Mouse (Mus musculus): ENCODE measurements around the gene Mfsd4b4. TPM values are rescaled to one million over a fixed set of nuclear protein-coding genes. Genes with fewer than 3 reads are reported as not detected.

The Mfsd4b4 gene
- polyA plus RNA-seq, 2 experiments: 1.1 to 2.2 TPM

GRCm38 (mm10) chr10:39893702-39894697 lies 5.0 kb downstream of the Mfsd4b4 start:
- peaks cover 10 to 23% of the 10 kb centered on the region in 2 experiments for H3K4me1 ChIP-seq (replicated peaks; ENCODE audit: control insufficient read depth in 2 of 2, insufficient read depth in 2 of 2, low read length in 1 of 2)
- peak overlapping the region; percentile 8; the same call in 1 of the 2 replicates for H3K4me2 ChIP-seq (ENCODE audit: low read depth)
- DNase-seq (ENCODE audit: low read depth in 3 of 3, low spot score in 3 of 3) (peak; percentile 32 to 66 (median 45)), ATAC-seq (ENCODE audit: insufficient read depth) (peak; percentile 64)
- H3K27me3 ChIP-seq (ENCODE audit: control insufficient read depth, insufficient read depth, low read length): no peaks in the 10 kb centered on the region
- no peaks in the 10 kb centered on the region for H3K36me3 ChIP-seq (replicated peaks; ENCODE audit: control insufficient read depth, insufficient read depth, low read depth)
- TF ChIP-seq CTCF (IDR thresholded peaks at IDR 0.05; ENCODE audit: low read depth) (no peak), EP300 (IDR thresholded peaks at IDR 0.05; ENCODE audit: low read depth) (no peak)
- H3K4me3 ChIP-seq (ENCODE audit: insufficient read depth in 1 of 2, low read depth in 2 of 2, low read length in 2 of 2): no peak overlapping the region
- H3K27ac ChIP-seq: no peak overlapping the region
- 42% methylated on average over 11 of the region's 11 CpGs for WGBS (ENCODE audit: insufficient replicate concordance)
- no peak overlapping the region for H3K9ac ChIP-seq (replicated peaks)
- no peaks in the 10 kb centered on the region for H3K9me3 ChIP-seq (ENCODE audit: control insufficient read depth, low read length)

DNA sequence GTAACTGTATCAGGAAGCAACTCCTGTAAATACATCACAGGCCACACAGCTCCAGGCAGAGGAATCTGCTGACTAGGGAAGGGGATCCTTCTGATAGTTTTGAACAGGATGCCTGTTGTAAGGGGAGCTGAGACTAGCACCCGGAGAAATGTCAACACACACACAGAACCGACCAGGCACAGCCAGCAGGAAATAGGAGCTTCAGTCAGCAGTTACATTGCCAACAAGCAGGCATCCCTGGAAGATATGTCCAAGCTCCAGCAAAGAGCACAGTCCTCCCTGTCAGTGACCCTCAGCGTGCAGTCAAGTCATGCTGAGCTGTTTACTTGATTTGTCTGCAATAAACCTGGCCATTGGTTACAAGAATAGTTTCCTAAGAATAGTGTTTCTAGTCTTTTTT lies 10.4 kb downstream of the Mfsd4b4 start:
- H3K9me3 ChIP-seq (ENCODE audit: control insufficient read depth, low read length): no peaks in the 10 kb centered on the region
- peaks cover 0 to 2% of the 10 kb centered on the region in 2 experiments; a peak in 3 of 4 replicates for H3K4me1 ChIP-seq (replicated peaks; ENCODE audit: control insufficient read depth in 2 of 2, insufficient read depth in 2 of 2, low read length in 1 of 2)
- H3K27me3 ChIP-seq (ENCODE audit: control insufficient read depth, insufficient read depth, low read length): no peaks in the 10 kb centered on the region
- no peak overlapping the region for H3K9ac ChIP-seq (replicated peaks)
- no peak overlapping the region for H3K4me3 ChIP-seq (ENCODE audit: insufficient read depth in 1 of 2, low read depth in 2 of 2, low read length in 2 of 2)
- no peaks in the 10 kb centered on the region for H3K36me3 ChIP-seq (replicated peaks; ENCODE audit: control insufficient read depth, insufficient read depth, low read depth)
- H3K4me2 ChIP-seq (ENCODE audit: low read depth): no peak overlapping the region
- WGBS (ENCODE audit: insufficient replicate concordance): 40% methylated on average over 3 of the region's 3 CpGs
- ATAC-seq (ENCODE audit: insufficient read depth): no peak
- no peak overlapping the region for H3K27ac ChIP-seq
- no peak for DNase-seq (ENCODE audit: low read depth in 3 of 3, low spot score in 3 of 3)
- TF ChIP-seq CTCF (IDR thresholded peaks at IDR 0.05; ENCODE audit: low read depth) (no peak), EP300 (IDR thresholded peaks at IDR 0.05; ENCODE audit: low read depth) (no peak)

DNA sequence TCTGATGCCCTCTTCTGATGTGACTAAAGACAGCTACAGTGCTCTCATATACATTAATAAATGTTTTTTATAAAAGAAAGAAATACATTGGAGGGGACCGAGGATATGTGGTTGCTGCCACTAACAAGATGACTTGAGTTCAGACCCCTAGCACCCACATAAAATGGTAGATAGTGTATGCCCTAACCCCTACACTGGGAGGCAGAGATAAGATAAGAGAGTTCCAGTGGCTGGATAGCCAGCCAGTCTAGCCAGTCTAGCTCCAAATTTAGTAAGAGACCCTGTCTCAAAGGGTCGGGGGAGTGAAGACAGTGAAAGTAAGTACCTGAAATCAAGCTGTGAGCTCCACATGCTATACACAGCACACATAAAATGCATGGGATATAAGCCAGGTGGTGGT lies 33.5 kb downstream of the Mfsd4b4 start:
- TF ChIP-seq EP300 (IDR thresholded peaks at IDR 0.05; ENCODE audit: low read depth) (no peak), CTCF (IDR thresholded peaks at IDR 0.05; ENCODE audit: low read depth) (no peak)
- ATAC-seq (ENCODE audit: insufficient read depth) (no peak), DNase-seq (ENCODE audit: low read depth in 3 of 3, low spot score in 3 of 3) (no peak)
- Histone ChIP-seq H3K4me1 (replicated peaks; ENCODE audit: control insufficient read depth in 2 of 2, insufficient read depth in 2 of 2, low read length in 1 of 2) (peaks cover 3 to 4% of the 10 kb centered on the region in 2 experiments; a peak in 3 of 4 replicates), H3K4me3 (ENCODE audit: insufficient read depth in 1 of 2, low read depth in 2 of 2, low read length in 2 of 2) (no peak overlapping the region), H3K36me3 (replicated peaks; ENCODE audit: control insufficient read depth, insufficient read depth, low read depth) (peaks cover 18% of the 10 kb centered on the region), H3K27ac (no peak overlapping the region), H3K4me2 (ENCODE audit: low read depth) (no peak overlapping the region), H3K9me3 (ENCODE audit: control insufficient read depth, low read length) (no peaks in the 10 kb centered on the region), H3K9ac (replicated peaks) (no peak overlapping the region), H3K27me3 (ENCODE audit: control insufficient read depth, insufficient read depth, low read length) (no peaks in the 10 kb centered on the region)
- 36% methylated on average over 2 of the region's 2 CpGs for WGBS (ENCODE audit: insufficient replicate concordance)

- H3K4me3 ChIP-seq (ENCODE audit: insufficient read depth in 1 of 2, low read depth in 2 of 2, low read length in 2 of 2): no peak overlapping the region
- peaks cover 5% of the 10 kb centered on the region for H3K36me3 ChIP-seq (replicated peaks; ENCODE audit: control insufficient read depth, insufficient read depth, low read depth)
- TF ChIP-seq CTCF (IDR thresholded peaks at IDR 0.05; ENCODE audit: low read depth): no peak
- TF ChIP-seq EP300 (IDR thresholded peaks at IDR 0.05; ENCODE audit: low read depth): no peak
- no peak overlapping the region for H3K27ac ChIP-seq
- H3K4me1 ChIP-seq (replicated peaks; ENCODE audit: control insufficient read depth in 2 of 2, insufficient read depth in 2 of 2, low read length in 1 of 2): no peaks in the 10 kb centered on the region
- H3K9ac ChIP-seq (replicated peaks): no peak overlapping the region
- no peaks in the 10 kb centered on the region for H3K9me3 ChIP-seq (ENCODE audit: control insufficient read depth, low read length)
- no peaks in the 10 kb centered on the region for H3K27me3 ChIP-seq (ENCODE audit: control insufficient read depth, insufficient read depth, low read length)
- no peak overlapping the region for H3K4me2 ChIP-seq (ENCODE audit: low read depth)
- DNase-seq (ENCODE audit: low read depth in 3 of 3, low spot score in 3 of 3) (no peak), ATAC-seq (ENCODE audit: insufficient read depth) (no peak)
- 75% methylated on average over 1 of the region's 1 CpGs for WGBS (ENCODE audit: insufficient replicate concordance)
Observed at GRCm38 (mm10) chr10:39842621-39843020, 56.4 kb downstream of the Mfsd4b4 start.

Other genes starting within 250 kb of the Mfsd4b4 start
- 6.3 and 10.0 TPM in 2 replicates for gene Rev3l, start 167.1 kb downstream of the Mfsd4b4 start, polyA plus RNA-seq (2012; rRNA removed)
- gene Rev3l, start 167.1 kb downstream of the Mfsd4b4 start, polyA plus RNA-seq (2014; fragmentation: Nextera tagmentation; extraction: Ambion mirVana): 4.9 and 5.7 TPM in 2 replicates
- gene Mfsd4b2, start 27.7 kb upstream of the Mfsd4b4 start, polyA plus RNA-seq (2012; rRNA removed): 0.04 TPM in 1 of 2 replicates, not detected in the other
- not detected in 2 replicates for gene Mfsd4b2, start 27.7 kb upstream of the Mfsd4b4 start, polyA plus RNA-seq (2014; fragmentation: Nextera tagmentation; extraction: Ambion mirVana)
- gene Mfsd4b3, start 60.9 kb upstream of the Mfsd4b4 start, polyA plus RNA-seq (2012; rRNA removed): 1.2 and 1.4 TPM in 2 replicates
- gene Mfsd4b3, start 60.9 kb upstream of the Mfsd4b4 start, polyA plus RNA-seq (2014; fragmentation: Nextera tagmentation; extraction: Ambion mirVana): 2.3 TPM in 2 replicates
- 0.09 and 0.15 TPM in 2 replicates for gene Mfsd4b5, start 87.4 kb upstream of the Mfsd4b4 start, polyA plus RNA-seq (2012; rRNA removed)
- 0.04 TPM in 1 of 2 replicates, not detected in the other for gene Mfsd4b5, start 87.4 kb upstream of the Mfsd4b4 start, polyA plus RNA-seq (2014; fragmentation: Nextera tagmentation; extraction: Ambion mirVana)
- gene Mfsd4b1, start 126.0 kb upstream of the Mfsd4b4 start, polyA plus RNA-seq (2012; rRNA removed): 0.22 and 0.41 TPM in 2 replicates
- gene Mfsd4b1, start 126.0 kb upstream of the Mfsd4b4 start, polyA plus RNA-seq (2014; fragmentation: Nextera tagmentation; extraction: Ambion mirVana): 0.34 and 0.60 TPM in 2 replicates
- 32.8 and 33.8 TPM in 2 replicates for gene Slc16a10, start 243.0 kb upstream of the Mfsd4b4 start, polyA plus RNA-seq (2012; rRNA removed)
- 63.5 and 69.3 TPM in 2 replicates for gene Slc16a10, start 243.0 kb upstream of the Mfsd4b4 start, polyA plus RNA-seq (2014; fragmentation: Nextera tagmentation; extraction: Ambion mirVana)